Mouse (Mus musculus) cerebral cortex, adult 2 months (tissue): ENCODE results near the gene Vmn1r167.

Experiments used
- WGBS: fragments of 180-500 bp; shearing (Covaris S2); methylation state at CpG from one replicate; pipeline ENCODE4 v1.1.7; 2018; 5-methylcytosine and 5-hydroxymethylcytosine counted together

Gene Vmn1r167

DNA sequence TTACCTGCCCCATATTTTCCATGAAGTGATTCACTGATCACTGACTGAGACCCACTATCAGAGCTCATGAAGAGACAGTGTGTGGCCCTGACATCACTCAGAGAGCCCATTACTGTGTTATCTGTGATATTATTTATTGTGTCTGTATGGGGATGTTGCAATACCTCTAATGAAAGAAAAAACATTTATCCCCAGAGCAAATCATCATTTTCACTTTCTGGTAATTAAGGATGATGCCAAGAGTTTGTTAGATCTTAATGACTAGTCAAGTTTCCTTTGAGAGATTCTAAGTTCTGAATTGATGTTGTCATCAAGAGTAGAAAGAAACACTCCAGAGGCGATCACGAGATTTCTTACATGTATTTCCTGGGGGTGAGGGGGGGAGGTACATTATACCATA is at the start of gene Vmn1r167:
TSS of gene Vmn1r167 (minus strand) at position 101 of the 400 bp plus-strand sequence.
- WGBS: 92% methylated on average over 2 of the region's 2 CpGs

DNA sequence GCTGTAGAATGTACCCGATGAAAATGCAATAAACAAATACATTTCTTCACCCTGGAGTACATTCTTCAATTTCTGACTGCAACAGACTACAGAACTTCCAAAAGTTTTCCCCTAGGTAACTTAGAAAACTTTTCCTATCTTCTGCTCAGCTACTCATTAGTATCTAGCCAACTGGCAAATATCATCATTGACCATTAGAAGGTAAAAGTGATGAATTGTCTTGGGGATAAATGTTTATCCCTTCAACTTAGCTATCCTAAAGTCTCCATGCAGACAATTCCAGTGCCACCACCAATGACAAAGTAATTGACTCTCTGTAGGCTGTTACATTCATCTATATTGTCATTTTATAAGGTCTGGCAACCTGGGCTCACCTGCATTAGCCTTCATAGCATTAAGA is 32.4 kb upstream of the Vmn1r167 start, which contains the start of gene Vmn1r168:
TSS of gene Vmn1r168 (plus strand) at position 301 of the 400 bp plus-strand sequence.
- no CpG with 5 or more reads among the region's 1 CpGs for WGBS

DNA sequence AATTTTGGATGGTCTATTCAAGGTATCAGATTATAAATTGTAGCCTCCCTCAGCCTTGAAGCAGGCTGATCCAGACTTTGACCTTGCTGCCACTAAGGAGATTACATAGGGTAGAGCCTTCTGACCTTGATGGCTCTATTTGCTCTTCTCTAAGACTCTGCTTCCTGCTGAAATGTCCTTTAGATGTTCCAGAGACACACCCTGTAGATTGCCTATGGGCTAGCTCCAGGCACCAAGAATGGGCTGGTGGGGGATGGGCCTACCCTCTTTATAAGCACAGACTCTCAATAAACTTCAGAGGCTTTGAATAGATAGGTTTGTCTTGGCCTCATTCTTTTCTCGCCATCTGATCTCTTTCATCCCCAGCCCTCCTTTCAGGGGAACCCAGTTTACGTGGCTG is 34.1 kb downstream of the Vmn1r167 start:
- 67% methylated on average over 2 of the region's 2 CpGs for WGBS

DNA sequence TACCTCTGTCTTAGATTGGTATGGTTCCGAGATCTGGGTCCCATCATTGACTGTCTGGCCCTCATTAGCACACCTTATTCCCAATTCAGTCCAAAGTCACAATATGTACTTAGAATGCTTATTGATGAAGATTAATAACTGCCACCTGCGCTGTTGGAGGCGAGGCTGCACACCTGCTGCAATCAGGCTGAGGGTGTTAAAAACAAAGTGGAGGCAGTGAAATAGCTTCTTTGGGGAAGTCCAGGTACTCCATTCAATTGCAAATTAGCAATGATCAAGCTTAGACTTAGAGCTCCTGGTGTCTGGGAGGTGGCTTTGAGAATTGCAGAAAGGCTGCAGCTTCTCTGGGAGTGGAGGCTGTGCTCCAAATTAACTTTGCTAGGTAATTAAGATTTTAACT is 36.2 kb downstream of the Vmn1r167 start:
- WGBS: 64% methylated on average over 3 of the region's 3 CpGs

DNA sequence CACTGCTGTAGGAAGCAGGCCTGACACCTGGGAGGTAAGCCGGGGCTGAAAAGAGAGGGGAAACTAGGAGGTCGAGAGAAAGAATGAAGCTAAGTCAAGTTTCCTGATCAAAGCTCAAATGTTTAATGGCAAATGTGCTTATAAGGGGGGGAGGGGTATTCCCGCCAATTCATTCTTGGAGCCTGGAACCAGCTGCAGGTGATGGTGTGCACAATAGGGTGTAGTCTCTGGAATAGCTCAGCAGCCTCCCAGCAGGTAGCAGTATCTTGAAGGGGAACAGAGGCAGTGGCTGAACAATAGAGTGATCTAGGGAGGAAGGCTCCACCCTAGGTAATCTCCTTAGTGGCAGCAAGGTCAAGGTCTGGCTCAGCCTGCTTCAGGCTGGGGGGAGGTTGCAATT is 36.8 kb downstream of the Vmn1r167 start:
- WGBS: 69% methylated on average over 3 of the region's 3 CpGs
